In genomic region chr2:3283602-3284472, GRCm38 (mm10) we compare ENCODE assay signal across 8 mouse cellular contexts. TPM values are rescaled to one million over a fixed set of nuclear protein-coding genes. Genes with fewer than 3 reads are reported as not detected.
A peak's percentile ranks its signal among the peaks of the same experiment; 100 is the strongest.
DNase-seq lines count a peak whose midpoint lies in the region; ATAC-seq lines count a peak whose summit lies in the region.

Gene Nmt2, plus strand, starts transcription at chr2:3284212.

- peak; percentile 100 for DNase-seq in CD4-positive, CD25-positive, alpha-beta regulatory T cell, adult 2 months (ENCODE audit: low read depth, low spot score)
- peak; percentile 84 for DNase-seq in fat pad, adult 2 months (ENCODE audit: extremely low read depth, low read depth, low spot score)
- DNase-seq in kidney, postnatal 10 days, result peak; percentile 100
- DNase-seq in natural killer cell, adult 2 months (ENCODE audit: low spot score in 2 of 2), result peak; percentile 100

- H3K27me3 ChIP-seq in heart, embryonic 13.5 days (replicated peaks), result no peaks in the 10 kb centered on the region
- H3K27me3 ChIP-seq in liver, embryonic 12.5 days (replicated peaks), result no peaks in the 10 kb centered on the region
- H3K27me3 ChIP-seq in stomach, embryonic 15.5 days (replicated peaks), result no peaks in the 10 kb centered on the region

- H3K36me3 ChIP-seq in heart, embryonic 13.5 days, result no peaks in the 10 kb centered on the region
- H3K36me3 ChIP-seq in liver, embryonic 12.5 days, result no peaks in the 10 kb centered on the region
- no peaks in the 10 kb centered on the region for H3K36me3 ChIP-seq in stomach, embryonic 15.5 days

- peak within 1 kb of the TSS; percentile 87 for H3K4me3 ChIP-seq in brown adipose tissue, adult 24 weeks (ENCODE audit: insufficient read depth, low read depth, low read length)
- peak within 1 kb of the TSS; percentile 92 for H3K4me3 ChIP-seq in heart, embryonic 13.5 days
- H3K4me3 ChIP-seq in liver, embryonic 12.5 days, result peak within 1 kb of the TSS; percentile 76
- peak within 1 kb of the TSS; percentile 91 for H3K4me3 ChIP-seq in stomach, embryonic 15.5 days (replicated peaks)

- H3K9me3 ChIP-seq in heart, embryonic 13.5 days, result no peaks in the 10 kb centered on the region
- no peaks in the 10 kb centered on the region for H3K9me3 ChIP-seq in liver, embryonic 12.5 days (replicated peaks)
- H3K9me3 ChIP-seq in stomach, embryonic 15.5 days, result no peaks in the 10 kb centered on the region

- H3K27ac ChIP-seq in brown adipose tissue, adult 24 weeks (replicated peaks; ENCODE audit: low read depth, low read length), result peak within 1 kb of the TSS; percentile 53
- peak within 1 kb of the TSS; percentile 92 for H3K27ac ChIP-seq in heart, embryonic 13.5 days (replicated peaks)
- peak within 1 kb of the TSS; percentile 77 for H3K27ac ChIP-seq in liver, embryonic 12.5 days
- peak within 1 kb of the TSS; percentile 87 for H3K27ac ChIP-seq in stomach, embryonic 15.5 days

- peak within 1 kb of the TSS; percentile 79 for H3K4me2 ChIP-seq in heart, embryonic 13.5 days
- H3K4me2 ChIP-seq in liver, embryonic 12.5 days, result peak within 1 kb of the TSS; percentile 98
- H3K4me2 ChIP-seq in stomach, embryonic 15.5 days, result peak within 1 kb of the TSS; percentile 78

- ATAC-seq in heart, embryonic 13.5 days (ENCODE audit: extremely low read depth, insufficient number of reproducible peaks, low FRiP score, low TSS enrichment), result peak; percentile 98
- ATAC-seq in liver, embryonic 12.5 days, result peak; percentile 95
- peak; percentile 96 for ATAC-seq in stomach, embryonic 15.5 days (ENCODE audit: insufficient read depth, low FRiP score, low read depth)

- H3K9ac ChIP-seq in heart, embryonic 13.5 days, result peak within 1 kb of the TSS; percentile 95
- H3K9ac ChIP-seq in liver, embryonic 12.5 days, result peak within 1 kb of the TSS; percentile 77
- H3K9ac ChIP-seq in stomach, embryonic 15.5 days, result peak within 1 kb of the TSS; percentile 76

- peaks cover 2% of the 10 kb centered on the region; the same call in 1 of the 2 replicates for H3K4me1 ChIP-seq in brown adipose tissue, adult 24 weeks (ENCODE audit: control insufficient read depth, insufficient read depth, insufficient read length, low read length)
- peaks cover 25% of the 10 kb centered on the region for H3K4me1 ChIP-seq in heart, embryonic 13.5 days
- peaks cover 23% of the 10 kb centered on the region for H3K4me1 ChIP-seq in liver, embryonic 12.5 days
- peaks cover 6% of the 10 kb centered on the region; the same call in 1 of the 2 replicates for H3K4me1 ChIP-seq in stomach, embryonic 15.5 days

- WGBS in heart, embryonic 13.5 days, result under 1% methylated on average over 82 of the region's 88 CpGs
- 2% methylated on average over 80 of the region's 88 CpGs for WGBS in liver, embryonic 12.5 days (ENCODE audit: insufficient replicate concordance)
- WGBS in stomach, embryonic 15.5 days, result under 1% methylated on average over 84 of the region's 88 CpGs

RNA-seq across cellular contexts. Expression of gene Nmt2, which starts in this region (rescaled TPM):
- polyA plus RNA-seq in brown adipose tissue, adult 24 weeks (2012; ENCODE audit: insufficient read depth, insufficient read length, missing spikeins), result 24.5 and 28.6 TPM in 2 replicates
- 32.1 and 36.3 TPM in 2 replicates for polyA plus RNA-seq in heart, embryonic 13.5 days (2015; fragmentation: Nextera tagmentation; extraction: Ambion mirVana)
- polyA plus RNA-seq in liver, embryonic 12.5 days (2016; fragmentation: Nextera tagmentation; extraction: Ambion mirVana), result 21.7 and 21.8 TPM in 2 replicates
- polyA plus RNA-seq in stomach, embryonic 15.5 days (2015; fragmentation: Nextera tagmentation; extraction: Ambion mirVana), result 38.2 and 39.7 TPM in 2 replicates

Comparison
In these comparisons a context has a peak if more than half of its experiments do, and no peak if none do; other contexts are left out.
1. Peak in every context shown above with its lines: DNase-seq, ATAC-seq, H3K4me3 ChIP-seq and H3K27ac ChIP-seq.